Mouse (Mus musculus): Measurements from ENCODE around the gene Bola1.
"Not testable (repeated sequence)": the region's sequence is repeated elsewhere in the genome, so short reads cannot be mapped to it uniquely, and the experiment has no call there.

The Bola1 gene

GRCm38 (mm10) chr3:96175251-96175650 is 44.3 kb downstream of the Bola1 start:
- no peak for DNase-seq

- DNase-seq = not testable (repeated sequence)
Observed at GRCm38 (mm10) chr3:96174042-96174441, 45.5 kb downstream of the Bola1 start.

- no peak for DNase-seq
Observed at GRCm38 (mm10) chr3:96173185-96173584, 46.3 kb downstream of the Bola1 start.

- DNase-seq = peak; percentile 86
Observed at GRCm38 (mm10) chr3:96172197-96173178, 47.0 kb downstream of the Bola1 start, which contains the start of gene Sf3b4. Gene Sf3b4, plus strand, starts transcription at chr3:96172332.

- DNase-seq = no peak
Observed at GRCm38 (mm10) chr3:96171583-96172196, 47.8 kb downstream of the Bola1 start.

- DNase-seq = peak; percentile 42
Observed at GRCm38 (mm10) chr3:96170976-96171545, 48.4 kb downstream of the Bola1 start.

- no peak for DNase-seq
Observed at GRCm38 (mm10) chr3:96170276-96170675, 49.2 kb downstream of the Bola1 start.

GRCm38 (mm10) chr3:96168466-96169158 is 50.9 kb downstream of the Bola1 start:
- DNase-seq = no peak

GRCm38 (mm10) chr3:96163040-96163439 is 56.5 kb downstream of the Bola1 start:
- no peak for DNase-seq

GRCm38 (mm10) chr3:96161869-96162840 is 57.4 kb downstream of the Bola1 start, which contains the start of gene Mtmr11:
Gene Mtmr11, plus strand, starts transcription at chr3:96162004.
- DNase-seq = no peak

- DNase-seq = no peak
Observed at GRCm38 (mm10) chr3:96160803-96161516, 58.5 kb downstream of the Bola1 start.

GRCm38 (mm10) chr3:96160222-96160802 is 59.2 kb downstream of the Bola1 start:
- no peak for DNase-seq

- DNase-seq = no peak
Observed at GRCm38 (mm10) chr3:96159820-96160219, 59.7 kb downstream of the Bola1 start.

- no peak for DNase-seq
Observed at GRCm38 (mm10) chr3:96155501-96155900, 64.0 kb downstream of the Bola1 start.

GRCm38 (mm10) chr3:96152611-96153010 is 66.9 kb downstream of the Bola1 start:
- DNase-seq = no peak

- DNase-seq = no peak
Observed at GRCm38 (mm10) chr3:96151836-96152235, 67.7 kb downstream of the Bola1 start.

GRCm38 (mm10) chr3:96147950-96148349 is 71.6 kb downstream of the Bola1 start:
- DNase-seq = peak; percentile 53
